Mouse (Mus musculus): ENCODE measurements around the gene Ccdc39. TPM values are rescaled to one million over a fixed set of nuclear protein-coding genes. Genes with fewer than 3 reads are reported as not detected.

Ccdc39 gene
- total RNA-seq (2021) = 1 to 10 TPM; 2.1 to 2.6 TPM
- long read RNA-seq, experiment 1 = 0 reads
- long read RNA-seq, experiment 2 = 0 reads

GRCm38 (mm10) chr3:33843801-33844632 lies at the start of gene Ccdc39:
Gene Ccdc39 (minus strand): TSS chr3:33844310.
- DNase-seq (ENCODE audit: low spot score in 2 of 2) = peak; percentile 46 to 49

- DNase-seq (ENCODE audit: low spot score in 2 of 2) = no peak
Observed at GRCm38 (mm10) chr3:33893433-33893832, 49.3 kb upstream of the Ccdc39 start.

- no peak for DNase-seq (ENCODE audit: low spot score in 2 of 2)
Observed at GRCm38 (mm10) chr3:33887438-33887837, 43.3 kb upstream of the Ccdc39 start.

- DNase-seq (ENCODE audit: low spot score in 2 of 2) = no peak
Observed at GRCm38 (mm10) chr3:33883105-33883504, 39.0 kb upstream of the Ccdc39 start.

- DNase-seq (ENCODE audit: low spot score in 2 of 2) = no peak
Observed at GRCm38 (mm10) chr3:33882695-33883094, 38.6 kb upstream of the Ccdc39 start.

GRCm38 (mm10) chr3:33878661-33879060 lies 34.6 kb upstream of the Ccdc39 start:
- DNase-seq (ENCODE audit: low spot score in 2 of 2) = no peak

- no peak for DNase-seq (ENCODE audit: low spot score in 2 of 2)
Observed at GRCm38 (mm10) chr3:33874456-33875286, 30.6 kb upstream of the Ccdc39 start.

- no peak for DNase-seq (ENCODE audit: low spot score in 2 of 2)
Observed at GRCm38 (mm10) chr3:33873837-33874236, 29.7 kb upstream of the Ccdc39 start.

- DNase-seq (ENCODE audit: low spot score in 2 of 2) = no peak
Observed at GRCm38 (mm10) chr3:33873366-33873765, 29.3 kb upstream of the Ccdc39 start.

- DNase-seq (ENCODE audit: low spot score in 2 of 2) = no peak
Observed at GRCm38 (mm10) chr3:33864000-33864540, 20.0 kb upstream of the Ccdc39 start.

- DNase-seq (ENCODE audit: low spot score in 2 of 2) = no peak
Observed at GRCm38 (mm10) chr3:33858939-33859338, 14.8 kb upstream of the Ccdc39 start.

GRCm38 (mm10) chr3:33853062-33853461 lies 9.0 kb upstream of the Ccdc39 start:
- no peak for DNase-seq (ENCODE audit: low spot score in 2 of 2)

GRCm38 (mm10) chr3:33850856-33851255 lies 6.7 kb upstream of the Ccdc39 start:
- DNase-seq (ENCODE audit: low spot score in 2 of 2) = no peak

GRCm38 (mm10) chr3:33846639-33847038 lies 2.5 kb upstream of the Ccdc39 start:
- no peak for DNase-seq (ENCODE audit: low spot score in 2 of 2)

- DNase-seq (ENCODE audit: low spot score in 2 of 2) = no peak
Observed at GRCm38 (mm10) chr3:33838877-33839276, 5.2 kb downstream of the Ccdc39 start.

GRCm38 (mm10) chr3:33836576-33836975 lies 7.5 kb downstream of the Ccdc39 start:
- no peak for DNase-seq (ENCODE audit: low spot score in 2 of 2)

- DNase-seq (ENCODE audit: low spot score in 2 of 2) = no peak
Observed at GRCm38 (mm10) chr3:33832351-33832750, 11.8 kb downstream of the Ccdc39 start.

- peak in 1 of 2 experiments; percentile 5 for DNase-seq (ENCODE audit: low spot score in 2 of 2)
Observed at GRCm38 (mm10) chr3:33824135-33824946, 19.8 kb downstream of the Ccdc39 start.

GRCm38 (mm10) chr3:33807151-33807550 lies 37.0 kb downstream of the Ccdc39 start:
- no peak for DNase-seq (ENCODE audit: low spot score in 2 of 2)

- no peak for DNase-seq (ENCODE audit: low spot score in 2 of 2)
Observed at GRCm38 (mm10) chr3:33800513-33800820, 43.6 kb downstream of the Ccdc39 start.
